ENCODE assay signal across 9 mouse cellular contexts in the genomic region with DNA sequence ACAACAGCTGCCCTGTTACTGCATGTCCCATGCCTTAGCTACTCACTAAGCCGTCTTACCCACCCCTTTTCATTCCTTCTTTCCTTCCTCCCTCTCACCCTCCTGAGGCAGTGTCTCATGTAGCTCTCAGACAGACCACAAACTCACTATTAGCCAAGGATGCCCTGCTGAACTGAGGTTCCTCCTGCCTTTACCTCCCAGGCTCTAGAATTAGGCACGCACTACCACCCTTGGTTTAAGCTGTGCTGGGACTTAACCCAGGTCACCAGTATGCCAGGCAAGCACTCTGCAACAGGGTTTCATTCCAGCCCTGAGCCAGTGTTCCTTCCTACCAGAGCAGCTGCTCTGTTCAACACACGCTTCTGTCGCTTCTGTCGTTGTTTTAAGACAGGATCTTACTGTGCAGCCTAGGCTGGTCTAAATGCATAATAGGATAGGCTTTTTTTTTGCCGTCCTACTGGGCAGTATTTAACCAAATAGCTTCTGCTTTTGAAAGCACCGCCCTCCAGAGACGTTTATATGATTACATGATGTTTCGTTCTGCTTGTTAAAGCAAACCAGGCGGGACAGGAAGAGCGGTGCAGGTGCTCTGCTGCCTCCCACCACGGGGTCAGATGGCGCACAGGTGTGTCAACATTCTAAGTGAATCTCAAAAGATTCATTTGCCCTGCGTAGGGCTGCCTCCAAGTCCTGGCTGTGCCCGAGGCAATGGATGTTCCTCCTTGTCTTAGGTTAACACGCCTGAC. TPM values are rescaled to one million over a fixed set of nuclear protein-coding genes. Genes with fewer than 3 reads are reported as not detected.
DNase-seq lines count a peak whose midpoint lies in the region; ATAC-seq lines count a peak whose summit lies in the region.
"Had no signal": no experiment of that assay in that cellular context is flagged by ENCODE, and none has a peak within 500 bp of the region (broad histone marks: within the 10 kb centered on the region; RNA-seq: fewer than 3 reads in every experiment).

No protein-coding gene starts in this region.

- H3K9ac ChIP-seq in liver, embryonic 15.5 days, result no peak overlapping the region
- no peak overlapping the region for H3K9ac ChIP-seq in liver, embryonic 11.5 days (ENCODE audit: low read depth, low read length)
- H3K9ac ChIP-seq in embryonic facial prominence, embryonic 15.5 days, result no peak overlapping the region
- no peak overlapping the region for H3K9ac ChIP-seq in stomach, embryonic 14.5 days (replicated peaks; ENCODE audit: low read depth, low read length)
- H3K9ac ChIP-seq: limb, embryonic 12.5 days had no signal

- WGBS in liver, embryonic 15.5 days (ENCODE audit: insufficient replicate concordance), result 26% methylated on average over 16 of the region's 16 CpGs
- whole genome bisulfite sequencing in liver, embryonic 11.5 days, result 47% methylated on average over 16 of the region's 16 CpGs
- 10% methylated on average over 16 of the region's 16 CpGs for WGBS in embryonic facial prominence, embryonic 15.5 days
- WGBS in stomach, embryonic 14.5 days, result 30% methylated on average over 16 of the region's 16 CpGs

- peak overlapping the region; percentile 7; the same call in 1 of the 2 replicates for H3K4me2 ChIP-seq in liver, embryonic 15.5 days
- H3K4me2 ChIP-seq in liver, embryonic 11.5 days, result no peak overlapping the region
- H3K4me2 ChIP-seq in embryonic facial prominence, embryonic 15.5 days (replicated peaks), result peak overlapping the region; percentile 22; the same call in 1 of the 2 replicates
- no peak overlapping the region for H3K4me2 ChIP-seq in stomach, embryonic 14.5 days (replicated peaks; ENCODE audit: low read depth, low read length)
- H3K4me2 ChIP-seq: limb, embryonic 12.5 days had no signal

- H3K4me3 ChIP-seq in liver, embryonic 15.5 days (replicated peaks), result no peak overlapping the region
- H3K4me3 ChIP-seq in liver, embryonic 11.5 days (ENCODE audit: low read depth, low read length), result no peak overlapping the region
- H3K4me3 ChIP-seq in embryonic facial prominence, embryonic 15.5 days (replicated peaks), result no peak overlapping the region
- H3K4me3 ChIP-seq in stomach, embryonic 14.5 days (ENCODE audit: low read depth, low read length), result no peak overlapping the region
- H3K4me3 ChIP-seq: limb, embryonic 12.5 days had no signal

- peak; percentile 32 for DNase-seq in embryo, embryonic 10 days (ENCODE audit: low spot score)
- DNase-seq in embryo, embryonic 9.5 days (ENCODE audit: extremely low spot score), result no peak
- no peak for DNase-seq in liver, embryonic 11.5 days (ENCODE audit: low spot score)
- DNase-seq in adrenal gland, adult 8-10 months, result no peak
- DNase-seq in adrenal gland, postnatal 10 days, result no peak

- no peaks in the 10 kb centered on the region for H3K27me3 ChIP-seq in liver, embryonic 15.5 days
- no peaks in the 10 kb centered on the region for H3K27me3 ChIP-seq in liver, embryonic 11.5 days (replicated peaks; ENCODE audit: control insufficient read depth, insufficient read depth, low read length)
- H3K27me3 ChIP-seq in embryonic facial prominence, embryonic 15.5 days, result no peaks in the 10 kb centered on the region
- no peaks in the 10 kb centered on the region for H3K27me3 ChIP-seq in stomach, embryonic 14.5 days (ENCODE audit: control insufficient read depth, insufficient read depth, low read length)
- H3K27me3 ChIP-seq: limb, embryonic 12.5 days had no signal

- no peaks in the 10 kb centered on the region for H3K36me3 ChIP-seq in liver, embryonic 15.5 days (replicated peaks)
- H3K36me3 ChIP-seq in liver, embryonic 11.5 days (ENCODE audit: control insufficient read depth, insufficient read depth, low read length), result no peaks in the 10 kb centered on the region
- H3K36me3 ChIP-seq in embryonic facial prominence, embryonic 15.5 days, result no peaks in the 10 kb centered on the region
- H3K36me3 ChIP-seq in stomach, embryonic 14.5 days (ENCODE audit: control insufficient read depth, insufficient read depth, low read length), result no peaks in the 10 kb centered on the region
- H3K36me3 ChIP-seq: limb, embryonic 12.5 days had no signal

- H3K9me3 ChIP-seq in liver, embryonic 15.5 days (replicated peaks), result no peaks in the 10 kb centered on the region
- H3K9me3 ChIP-seq in liver, embryonic 11.5 days (ENCODE audit: control insufficient read depth, low read length), result no peaks in the 10 kb centered on the region
- no peaks in the 10 kb centered on the region for H3K9me3 ChIP-seq in embryonic facial prominence, embryonic 15.5 days (replicated peaks)
- no peaks in the 10 kb centered on the region for H3K9me3 ChIP-seq in stomach, embryonic 14.5 days (ENCODE audit: control insufficient read depth, low read depth, low read length)
- H3K9me3 ChIP-seq: limb, embryonic 12.5 days had no signal

- 0 out of 2 replicates have a peak, but pooled peaks cover 10% of the 10 kb centered on the region for H3K4me1 ChIP-seq in liver, embryonic 15.5 days (replicated peaks)
- H3K4me1 ChIP-seq in liver, embryonic 11.5 days (replicated peaks; ENCODE audit: control insufficient read depth, insufficient read depth, low read length), result no peaks in the 10 kb centered on the region; the same call in 1 of the 2 replicates
- peaks cover 19% of the 10 kb centered on the region for H3K4me1 ChIP-seq in embryonic facial prominence, embryonic 15.5 days
- no peaks in the 10 kb centered on the region for H3K4me1 ChIP-seq in stomach, embryonic 14.5 days (ENCODE audit: control insufficient read depth, insufficient read depth, low read length)

- ATAC-seq in liver, embryonic 15.5 days (ENCODE audit: insufficient read depth), result no peak
- no peak for ATAC-seq in liver, embryonic 11.5 days (replicated peaks; ENCODE audit: low FRiP score)
- ATAC-seq in embryonic facial prominence, embryonic 15.5 days (ENCODE audit: insufficient number of reproducible peaks, low FRiP score, low TSS enrichment, low read depth), result 0 out of 2 replicates have a peak, but pooled peaks have one; percentile 9
- ATAC-seq in stomach, embryonic 14.5 days (ENCODE audit: insufficient number of reproducible peaks, insufficient read depth, low FRiP score, low read depth), result peak; percentile 35; the same call in 1 of the 2 replicates

- no peak overlapping the region for H3K27ac ChIP-seq in liver, embryonic 15.5 days (replicated peaks)
- no peak overlapping the region for H3K27ac ChIP-seq in liver, embryonic 11.5 days (ENCODE audit: low read depth, low read length)
- peak overlapping the region; percentile 61 for H3K27ac ChIP-seq in embryonic facial prominence, embryonic 15.5 days (replicated peaks)
- 0 out of 2 replicates have a peak overlapping the region, but pooled peaks have one; percentile 66 for H3K27ac ChIP-seq in stomach, embryonic 14.5 days (ENCODE audit: low read length)
- H3K27ac ChIP-seq: limb, embryonic 12.5 days had no signal

RNA-seq across cellular contexts. Expression of a gene that starts 29.6 kb away (rescaled TPM):
- 30.8 and 31.7 TPM in 2 replicates for polyA plus RNA-seq in liver, embryonic 15.5 days (2015; fragmentation: Nextera tagmentation; extraction: Ambion mirVana)
- 46.3 and 51.9 TPM in 2 replicates for polyA plus RNA-seq in liver, embryonic 11.5 days (2014; fragmentation: Nextera tagmentation; extraction: Ambion mirVana)
- 25.5 and 26.1 TPM in 2 replicates for polyA plus RNA-seq in embryonic facial prominence, embryonic 15.5 days (2015; fragmentation: Nextera tagmentation; extraction: Ambion mirVana)
- 26.0 and 28.9 TPM in 2 replicates for polyA plus RNA-seq in stomach, embryonic 14.5 days (2014; fragmentation: Nextera tagmentation; extraction: Ambion mirVana)
- total RNA-seq in adrenal gland, adult 8-10 months (2022), result 10 to 100 TPM; 38.9 to 51.1 (median 45.4) TPM
- total RNA-seq in adrenal gland, postnatal 10 days (2021), result 10 to 100 TPM; 37.1 to 68.5 TPM

Comparison
In these comparisons a context has a peak if more than half of its experiments do, and no peak if none do; other contexts are left out.
1. H3K4me2 ChIP-seq: peak in liver, embryonic 15.5 days (single experiment) and embryonic facial prominence, embryonic 15.5 days (single experiment); none in liver, embryonic 11.5 days (single experiment) and stomach, embryonic 14.5 days (single experiment).
2. ATAC-seq: peak in embryonic facial prominence, embryonic 15.5 days (single experiment) and stomach, embryonic 14.5 days (single experiment); none in liver, embryonic 15.5 days (single experiment) and liver, embryonic 11.5 days (single experiment).
3. H3K27ac ChIP-seq: peak in embryonic facial prominence, embryonic 15.5 days (single experiment) and stomach, embryonic 14.5 days (single experiment); none in liver, embryonic 15.5 days (single experiment) and liver, embryonic 11.5 days (single experiment).